Mouse (Mus musculus) liver, embryonic 12.5 days (tissue): ENCODE data around the gene Prtg. TPM values are rescaled to one million over a fixed set of nuclear protein-coding genes. Genes with fewer than 3 reads are reported as not detected.

Experiments used
- ATAC-seq: fragments of 200-750 bp; cut with Nextera tagmentation; 2 replicates; pipeline ENCODE4 v1.8.0; 2017; ENCODE audit warnings: moderate number of reproducible peaks, mild to moderate bottlenecking, moderate library complexity
- H3K27ac ChIP-seq: fragments of 300-500 bp; sonication (generic); 2 replicates; pipeline ENCODE4 v1.5.1; 2016; ENCODE audit warnings: mild to moderate bottlenecking
- H3K27me3 ChIP-seq: fragments of 300-500 bp; sonication (generic); replicated peaks from 2 replicates; pipeline ENCODE4 v1.6.1; 2016; ENCODE audit warnings: mild to moderate bottlenecking, moderate library complexity
- H3K36me3 ChIP-seq: fragments of 300-500 bp; sonication (generic); 2 replicates; pipeline ENCODE4 v1.6.1; 2016; ENCODE audit warnings: mild to moderate bottlenecking, moderate library complexity
- H3K4me1 ChIP-seq: fragments of 300-500 bp; sonication (generic); 2 replicates; pipeline ENCODE4 v1.6.1; 2016
- H3K4me2 ChIP-seq: fragments of 300-500 bp; sonication (generic); 2 replicates; pipeline ENCODE4 v1.6.1; 2016; ENCODE audit warnings: mild to moderate bottlenecking, moderate library complexity
- H3K4me3 ChIP-seq: fragments of 300-500 bp; sonication (generic); 2 replicates; pipeline ENCODE4 v1.5.1; 2016; ENCODE audit warnings: mild to moderate bottlenecking, moderate library complexity
- H3K9ac ChIP-seq: fragments of 300-500 bp; sonication (generic); 2 replicates; pipeline ENCODE4 v1.6.1; 2016; ENCODE audit warnings: mild to moderate bottlenecking, moderate library complexity
- H3K9me3 ChIP-seq: fragments of 300-500 bp; sonication (generic); replicated peaks from 2 replicates; pipeline ENCODE4 v1.6.1; 2016; ENCODE audit warnings: mild to moderate bottlenecking, moderate library complexity
- WGBS: fragments of 180-500 bp; shearing (Covaris S2); methylation state at CpG from one replicate; pipeline ENCODE4 v1.1.7; 2016; ENCODE audit not compliant: insufficient replicate concordance; 5-methylcytosine and 5-hydroxymethylcytosine counted together
- polyA plus RNA-seq: library from polyadenylated mRNA; unstranded; fragments of >200 nt; fragmentation: Nextera tagmentation; extraction: Ambion mirVana; gene quantifications from 2 replicates; pipeline ENCODE4 v1.2.1, GENCODE M21; 2016

Gene Prtg
- polyA plus RNA-seq, 1 experiment from 2014 or later, result 0.52 TPM

DNA sequence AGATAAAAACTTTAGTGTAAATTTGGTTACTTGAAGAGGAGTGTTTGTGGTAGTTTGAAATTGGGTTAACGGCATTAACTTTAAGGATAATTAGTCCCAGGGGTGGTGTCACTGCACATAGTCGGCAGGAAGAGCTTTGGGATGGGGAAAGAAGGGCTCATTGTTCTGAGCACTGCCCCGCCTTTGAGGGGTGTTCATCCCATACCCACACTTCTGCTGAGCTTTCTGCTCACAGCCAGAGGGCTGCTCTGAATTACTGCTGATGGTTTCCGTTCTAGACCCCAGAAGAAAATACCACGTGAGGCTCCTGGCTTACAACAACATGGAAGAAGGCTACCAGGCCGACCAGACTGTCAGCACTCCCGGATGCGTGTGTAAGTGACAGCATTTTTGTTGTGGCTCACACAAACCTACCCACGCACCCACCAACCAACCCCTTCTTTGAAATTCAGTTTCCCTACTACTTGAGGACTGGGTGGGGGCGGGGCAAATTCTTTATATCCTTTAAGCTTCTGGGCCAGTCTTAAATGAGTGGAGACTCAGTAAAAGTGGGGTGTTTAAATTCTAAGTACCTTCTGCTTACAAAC is 83.9 kb downstream of the Prtg start:
- no peak for ATAC-seq
- 74% methylated on average over 10 of the region's 10 CpGs for WGBS
- no peaks in the 10 kb centered on the region for H3K36me3 ChIP-seq

GRCm38 (mm10) chr9:72892761-72893160 is 86.1 kb downstream of the Prtg start:
- no peak overlapping the region for H3K4me3 ChIP-seq
- no peaks in the 10 kb centered on the region for H3K4me1 ChIP-seq
- no peaks in the 10 kb centered on the region for H3K9me3 ChIP-seq
- no peak overlapping the region for H3K27ac ChIP-seq
- no peak for ATAC-seq
- H3K27me3 ChIP-seq, result no peaks in the 10 kb centered on the region
- WGBS, result 78% methylated on average over 5 of the region's 5 CpGs
- no peak overlapping the region for H3K4me2 ChIP-seq
- no peak overlapping the region for H3K9ac ChIP-seq
- H3K36me3 ChIP-seq, result no peaks in the 10 kb centered on the region

More for the DNA sequence above, 83.9 kb downstream of the Prtg start:
- no peak overlapping the region for H3K27ac ChIP-seq
- no peaks in the 10 kb centered on the region for H3K4me1 ChIP-seq
- no peak overlapping the region for H3K9ac ChIP-seq
- H3K4me3 ChIP-seq, result no peak overlapping the region
- H3K4me2 ChIP-seq, result no peak overlapping the region
- H3K27me3 ChIP-seq, result no peaks in the 10 kb centered on the region
- no peaks in the 10 kb centered on the region for H3K9me3 ChIP-seq

DNA sequence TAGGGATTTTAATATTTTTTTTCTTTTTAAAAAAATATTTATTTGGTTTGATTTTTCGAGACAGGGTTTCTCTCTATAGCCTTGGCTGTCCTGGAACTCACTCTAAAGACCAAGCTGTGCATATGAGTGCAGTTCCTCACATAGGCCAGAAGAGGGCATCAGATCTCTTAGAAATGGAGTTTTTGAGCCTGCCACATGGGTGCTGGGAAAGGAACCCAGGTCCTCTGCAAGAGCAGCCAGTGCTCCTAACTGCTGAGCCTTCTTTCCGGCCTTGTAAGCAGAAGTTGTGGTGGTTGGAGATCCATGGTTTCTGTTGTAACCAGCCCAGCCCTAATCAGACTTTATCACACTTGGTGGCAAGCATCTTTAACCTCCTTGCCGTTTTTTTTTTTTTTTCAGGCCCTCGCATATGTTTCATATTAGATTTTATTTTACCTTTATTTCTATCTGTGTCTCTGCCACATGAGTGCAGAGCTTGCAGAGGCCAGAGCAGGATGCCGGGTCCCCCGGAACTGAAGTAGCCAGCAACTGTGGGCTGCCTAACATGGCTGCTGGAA is 88.2 kb downstream of the Prtg start:
- WGBS, result 78% methylated on average over 6 of the region's 6 CpGs
- no peaks in the 10 kb centered on the region for H3K9me3 ChIP-seq
- H3K27ac ChIP-seq, result no peak overlapping the region
- H3K4me2 ChIP-seq, result no peak overlapping the region
- H3K9ac ChIP-seq, result no peak overlapping the region
- no peak for ATAC-seq
- H3K4me3 ChIP-seq, result no peak overlapping the region
- no peaks in the 10 kb centered on the region for H3K36me3 ChIP-seq
- no peaks in the 10 kb centered on the region for H3K4me1 ChIP-seq
- no peaks in the 10 kb centered on the region for H3K27me3 ChIP-seq

DNA sequence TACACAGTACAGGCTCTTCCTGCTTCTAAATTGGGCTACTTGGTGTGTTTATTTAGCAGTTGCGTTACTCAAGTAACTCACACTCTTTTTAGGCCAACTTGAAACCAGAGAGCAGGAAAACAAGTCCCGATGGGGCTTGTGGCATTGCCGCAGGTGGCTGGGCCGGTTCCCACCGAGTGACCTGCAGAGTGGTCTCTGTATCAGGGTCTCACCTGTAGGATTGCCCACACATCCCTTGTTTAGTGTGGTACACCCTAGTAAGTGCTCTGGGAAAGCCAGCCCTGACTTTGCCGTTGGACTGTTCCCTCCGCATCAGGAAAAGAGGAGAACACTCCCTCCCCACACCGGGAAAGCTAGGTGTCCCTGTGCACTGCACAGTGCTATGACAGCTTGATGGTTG is 95.4 kb downstream of the Prtg start:
- H3K27ac ChIP-seq, result no peak overlapping the region
- ATAC-seq, result no peak

GRCm38 (mm10) chr9:72902611-72903010 is 95.9 kb downstream of the Prtg start:
- Histone ChIP-seq H3K27me3 (no peaks in the 10 kb centered on the region), H3K4me2 (no peak overlapping the region), H3K4me1 (peaks cover 11% of the 10 kb centered on the region), H3K9me3 (no peaks in the 10 kb centered on the region), H3K36me3 (no peaks in the 10 kb centered on the region), H3K4me3 (no peak overlapping the region), H3K9ac (no peak overlapping the region), H3K27ac (no peak overlapping the region)
- peak; percentile 88 for ATAC-seq
- 48% methylated on average over 5 of the region's 5 CpGs for WGBS

More for the DNA sequence above, 95.4 kb downstream of the Prtg start:
- no peaks in the 10 kb centered on the region for H3K27me3 ChIP-seq
- H3K4me3 ChIP-seq, result no peak overlapping the region
- peaks cover 11% of the 10 kb centered on the region for H3K4me1 ChIP-seq
- no peaks in the 10 kb centered on the region for H3K9me3 ChIP-seq
- no peak overlapping the region for H3K9ac ChIP-seq
- WGBS, result 77% methylated on average over 8 of the region's 8 CpGs
- H3K36me3 ChIP-seq, result no peaks in the 10 kb centered on the region
- no peak overlapping the region for H3K4me2 ChIP-seq

- Histone ChIP-seq H3K27ac (no peak overlapping the region), H3K36me3 (no peaks in the 10 kb centered on the region), H3K4me3 (no peak overlapping the region), H3K27me3 (no peaks in the 10 kb centered on the region), H3K9me3 (no peaks in the 10 kb centered on the region), H3K4me1 (peaks cover 11% of the 10 kb centered on the region), H3K9ac (no peak overlapping the region), H3K4me2 (no peak overlapping the region)
- WGBS, result 70% methylated on average over 6 of the region's 6 CpGs
- ATAC-seq, result no peak
Measured at GRCm38 (mm10) chr9:72906693-72907103, 100.0 kb downstream of the Prtg start.

DNA sequence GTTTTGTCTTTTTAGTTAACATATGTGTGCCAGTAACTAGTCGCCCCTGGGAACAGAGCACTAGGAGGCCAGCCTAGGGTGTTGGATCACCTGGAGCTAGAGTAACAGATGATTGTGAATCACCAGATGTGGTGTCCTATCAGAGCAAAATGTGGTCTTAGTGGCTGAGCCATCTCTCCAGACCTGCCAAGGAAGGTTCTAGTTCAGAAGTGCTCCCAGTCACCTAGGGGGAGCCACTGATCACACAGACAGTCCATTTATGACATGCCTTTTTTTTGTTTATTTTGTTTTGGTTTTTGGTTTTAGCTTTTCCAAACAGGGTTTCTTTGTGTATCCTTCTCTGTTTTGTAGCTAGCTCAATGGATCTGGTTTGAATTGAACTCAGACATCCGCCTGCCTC is 104.7 kb downstream of the Prtg start:
- H3K4me3 ChIP-seq, result no peak overlapping the region
- H3K27me3 ChIP-seq, result no peaks in the 10 kb centered on the region
- 65% methylated on average over 2 of the region's 2 CpGs for WGBS
- no peak overlapping the region for H3K27ac ChIP-seq
- no peak for ATAC-seq
- no peak overlapping the region for H3K9ac ChIP-seq
- no peaks in the 10 kb centered on the region for H3K9me3 ChIP-seq
- H3K4me2 ChIP-seq, result no peak overlapping the region
- no peaks in the 10 kb centered on the region for H3K36me3 ChIP-seq
- 0 out of 2 replicates have a peak, but pooled peaks cover 5% of the 10 kb centered on the region for H3K4me1 ChIP-seq

GRCm38 (mm10) chr9:72913551-72913950 is 106.9 kb downstream of the Prtg start:
- no peak overlapping the region for H3K4me2 ChIP-seq
- no peak overlapping the region for H3K9ac ChIP-seq
- H3K27ac ChIP-seq, result no peak overlapping the region
- H3K9me3 ChIP-seq, result no peaks in the 10 kb centered on the region
- no peaks in the 10 kb centered on the region for H3K27me3 ChIP-seq
- no peak overlapping the region for H3K4me3 ChIP-seq
- no peaks in the 10 kb centered on the region for H3K36me3 ChIP-seq
- no peak for ATAC-seq
- 42% methylated on average over 6 of the region's 6 CpGs for WGBS
- 0 out of 2 replicates have a peak, but pooled peaks cover 5% of the 10 kb centered on the region for H3K4me1 ChIP-seq

DNA sequence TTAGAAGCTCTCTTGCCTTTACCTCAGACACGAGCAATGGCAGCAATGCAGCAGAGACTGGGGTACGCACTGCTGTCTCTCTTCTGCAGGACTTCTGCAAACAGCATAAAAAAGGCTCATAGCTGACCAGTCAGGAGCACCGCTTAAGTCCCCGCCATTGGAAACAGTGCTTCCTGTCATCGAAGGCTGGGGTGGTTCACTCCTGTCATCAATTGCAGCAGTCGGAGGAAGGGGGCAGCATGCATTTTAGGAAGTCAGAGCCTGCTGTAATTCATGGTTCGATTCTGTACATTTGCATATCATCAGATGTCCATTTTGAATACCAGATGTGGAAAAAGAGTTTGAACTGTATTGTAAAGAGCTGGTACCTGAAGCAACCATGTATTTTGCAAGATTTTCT is 109.1 kb downstream of the Prtg start:
- H3K9ac ChIP-seq, result no peak overlapping the region
- no peak for ATAC-seq
- H3K27ac ChIP-seq, result no peak overlapping the region
- H3K9me3 ChIP-seq, result no peaks in the 10 kb centered on the region
- no peaks in the 10 kb centered on the region for H3K36me3 ChIP-seq
- no peak overlapping the region for H3K4me3 ChIP-seq
- 41% methylated on average over 7 of the region's 7 CpGs for WGBS
- H3K4me2 ChIP-seq, result no peak overlapping the region
- no peaks in the 10 kb centered on the region for H3K27me3 ChIP-seq
- 0 out of 2 replicates have a peak, but pooled peaks cover 5% of the 10 kb centered on the region for H3K4me1 ChIP-seq

- H3K4me3 ChIP-seq, result no peak overlapping the region
- H3K9me3 ChIP-seq, result no peaks in the 10 kb centered on the region
- H3K4me2 ChIP-seq, result no peak overlapping the region
- H3K27me3 ChIP-seq, result peaks cover 63% of the 10 kb centered on the region
- peaks cover 6% of the 10 kb centered on the region; the same call in 1 of the 2 replicates for H3K4me1 ChIP-seq
- no peak for ATAC-seq
- 71% methylated on average over 3 of the region's 3 CpGs for WGBS
- no peak overlapping the region for H3K9ac ChIP-seq
- no peak overlapping the region for H3K27ac ChIP-seq
- no peaks in the 10 kb centered on the region for H3K36me3 ChIP-seq
Measured at GRCm38 (mm10) chr9:72923068-72923467, 116.4 kb downstream of the Prtg start.

DNA sequence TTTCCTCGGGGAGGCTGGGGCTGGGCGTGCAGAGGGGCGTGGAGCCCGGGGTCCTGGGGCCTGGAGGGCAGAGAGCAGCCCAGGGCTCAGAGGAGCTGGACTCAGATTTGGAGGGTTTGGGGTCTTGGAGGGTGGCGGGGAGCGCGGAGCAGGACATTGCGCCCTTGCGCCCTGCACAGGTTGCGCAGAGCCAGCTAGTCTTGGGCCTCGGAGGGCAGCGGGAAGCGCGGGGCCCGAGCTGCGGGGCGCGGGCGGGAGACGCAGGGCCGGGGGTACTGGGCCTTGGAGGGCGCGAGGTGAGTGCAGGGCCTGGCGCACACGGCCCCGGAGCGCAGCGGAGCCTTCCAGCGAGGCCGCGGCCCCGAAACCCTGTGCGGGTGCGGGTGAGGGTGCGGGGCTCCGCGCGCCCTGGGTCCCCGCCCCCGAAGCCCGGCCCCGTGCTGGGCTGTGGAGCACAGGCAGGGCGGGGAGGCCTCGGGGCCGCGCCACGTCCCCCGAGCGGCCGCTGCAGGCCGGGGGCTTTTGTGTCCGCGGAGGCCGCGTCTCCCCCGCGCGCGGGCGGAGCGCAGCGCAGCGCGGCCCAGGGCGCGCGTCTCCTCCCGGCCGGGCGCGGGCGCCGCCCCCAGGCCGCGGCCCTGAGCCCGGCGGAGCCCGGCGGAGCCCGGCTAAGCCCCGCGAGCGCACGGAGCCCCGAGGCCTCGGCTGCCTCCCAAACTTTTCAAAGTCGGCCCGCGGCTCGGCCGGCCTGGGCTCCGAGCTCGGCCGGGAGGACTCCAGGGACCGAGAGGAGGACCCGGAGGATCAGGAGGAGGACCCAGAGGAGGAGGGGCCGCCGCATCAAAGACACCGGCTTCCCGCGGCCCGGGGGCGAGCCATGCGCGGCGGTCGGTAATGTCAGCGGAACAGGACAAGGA is 118.6 kb downstream of the Prtg start, which contains the start of gene Pygo1:
Gene Pygo1, plus strand, starts transcription at position 625 of the 914 bp plus-strand sequence.
- under 1% methylated on average over 87 of the region's 108 CpGs for WGBS

DNA sequence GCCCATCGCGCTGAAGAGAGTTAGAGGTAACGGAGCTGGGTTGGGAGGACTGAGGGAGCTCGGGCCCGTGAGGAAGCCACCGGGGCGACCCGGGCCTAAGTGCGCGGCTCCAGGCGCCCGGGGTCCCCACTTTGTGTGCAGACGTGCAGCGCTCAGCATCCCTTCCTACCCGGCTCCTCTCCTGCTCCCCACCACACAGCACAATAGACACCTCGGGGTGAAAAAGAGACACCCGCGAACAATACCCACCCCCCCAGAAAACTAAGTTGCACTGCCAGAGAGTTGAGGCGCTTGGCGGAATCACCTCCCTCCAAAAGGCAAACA is 119.2 kb downstream of the Prtg start:
- ATAC-seq, result peak; percentile 13; the same call in 1 of the 2 replicates
- H3K4me2 ChIP-seq, result peak overlapping the region; percentile 74
- 9% methylated on average over 11 of the region's 20 CpGs for WGBS
- H3K4me1 ChIP-seq, result peaks cover 6% of the 10 kb centered on the region; the same call in 1 of the 2 replicates
- no peaks in the 10 kb centered on the region for H3K36me3 ChIP-seq
- peak overlapping the region; percentile 50 for H3K9ac ChIP-seq
- H3K4me3 ChIP-seq, result peak overlapping the region; percentile 58
- H3K27ac ChIP-seq, result no peak overlapping the region
- peaks cover 81% of the 10 kb centered on the region for H3K27me3 ChIP-seq
- H3K9me3 ChIP-seq, result no peaks in the 10 kb centered on the region

More for the DNA sequence above, 118.6 kb downstream of the Prtg start, which contains the start of gene Pygo1:
- Histone ChIP-seq H3K4me2 (peak within 1 kb of the TSS; percentile 74), H3K36me3 (no peaks in the 10 kb centered on the region), H3K9me3 (no peaks in the 10 kb centered on the region), H3K27ac (no peak within 1 kb of the TSS), H3K9ac (peak within 1 kb of the TSS; percentile 50), H3K4me1 (peaks cover 6% of the 10 kb centered on the region; the same call in 1 of the 2 replicates), H3K4me3 (peak within 1 kb of the TSS; percentile 58), H3K27me3 (peaks cover 76% of the 10 kb centered on the region)
- ATAC-seq, result peak; percentile 44
